Mouse (Mus musculus) T-cell, adult 2 months (primary cell): ENCODE measurements around the gene Zfp979.
"Not testable (repeated sequence)": the region's sequence is repeated elsewhere in the genome, so short reads cannot be mapped to it uniquely, and the experiment has no call there.

Experiments
- DNase-seq: peaks from one replicate; pipeline ENCODE4 v3.0.0; 2022; ENCODE audit warnings: low spot score

Zfp979 gene

GRCm38 (mm10) chr4:147642413-147642812 lies at the start of gene Zfp979:
TSS of gene Zfp979 (minus strand) at chr4:147642513.
- DNase-seq: not testable (repeated sequence)

- not testable (repeated sequence) for DNase-seq
Observed at GRCm38 (mm10) chr4:147655245-147655644, 12.9 kb upstream of the Zfp979 start.

- DNase-seq: not testable (repeated sequence)
Observed at GRCm38 (mm10) chr4:147647407-147647806, 5.1 kb upstream of the Zfp979 start.

- DNase-seq: not testable (repeated sequence)
Observed at GRCm38 (mm10) chr4:147641932-147642331, 381 bp downstream of the Zfp979 start.

GRCm38 (mm10) chr4:147633818-147634262 lies 8.5 kb downstream of the Zfp979 start:
- DNase-seq: not testable (repeated sequence)

GRCm38 (mm10) chr4:147606511-147606910 lies 35.8 kb downstream of the Zfp979 start:
- not testable (repeated sequence) for DNase-seq

GRCm38 (mm10) chr4:147605521-147605920 lies 36.8 kb downstream of the Zfp979 start:
- DNase-seq: no peak

GRCm38 (mm10) chr4:147603806-147604205 lies 38.5 kb downstream of the Zfp979 start:
- no peak for DNase-seq

GRCm38 (mm10) chr4:147601881-147602280 lies 40.4 kb downstream of the Zfp979 start:
- no peak for DNase-seq

- DNase-seq: no peak
Observed at GRCm38 (mm10) chr4:147598831-147599230, 43.5 kb downstream of the Zfp979 start.

- DNase-seq: no peak
Observed at GRCm38 (mm10) chr4:147597685-147598084, 44.6 kb downstream of the Zfp979 start.

GRCm38 (mm10) chr4:147594630-147595029 lies 47.7 kb downstream of the Zfp979 start:
- DNase-seq: not testable (repeated sequence)

GRCm38 (mm10) chr4:147586511-147587473 lies 55.5 kb downstream of the Zfp979 start:
- no peak for DNase-seq

- not testable (repeated sequence) for DNase-seq
Observed at GRCm38 (mm10) chr4:147579371-147579770, 62.9 kb downstream of the Zfp979 start.

GRCm38 (mm10) chr4:147571156-147571555 lies 71.2 kb downstream of the Zfp979 start:
- DNase-seq: not testable (repeated sequence)

- DNase-seq: no peak
Observed at GRCm38 (mm10) chr4:147565426-147566220, 76.7 kb downstream of the Zfp979 start.
